Mouse (Mus musculus) liver, embryonic 12.5 days (tissue): Measurements from ENCODE around the gene Prkg1. TPM values are rescaled to one million over a fixed set of nuclear protein-coding genes. Genes with fewer than 3 reads are reported as not detected.

Experiments
- ATAC-seq: fragments of 200-750 bp; cut with Nextera tagmentation; 2 replicates; pipeline ENCODE4 v1.8.0; 2017; ENCODE audit warnings: moderate number of reproducible peaks, mild to moderate bottlenecking, moderate library complexity
- H3K27ac ChIP-seq: fragments of 300-500 bp; sonication (generic); 2 replicates; pipeline ENCODE4 v1.5.1; 2016; ENCODE audit warnings: mild to moderate bottlenecking
- H3K27me3 ChIP-seq: fragments of 300-500 bp; sonication (generic); replicated peaks from 2 replicates; pipeline ENCODE4 v1.6.1; 2016; ENCODE audit warnings: mild to moderate bottlenecking, moderate library complexity
- H3K36me3 ChIP-seq: fragments of 300-500 bp; sonication (generic); 2 replicates; pipeline ENCODE4 v1.6.1; 2016; ENCODE audit warnings: mild to moderate bottlenecking, moderate library complexity
- H3K4me1 ChIP-seq: fragments of 300-500 bp; sonication (generic); 2 replicates; pipeline ENCODE4 v1.6.1; 2016
- H3K4me2 ChIP-seq: fragments of 300-500 bp; sonication (generic); 2 replicates; pipeline ENCODE4 v1.6.1; 2016; ENCODE audit warnings: mild to moderate bottlenecking, moderate library complexity
- H3K4me3 ChIP-seq: fragments of 300-500 bp; sonication (generic); 2 replicates; pipeline ENCODE4 v1.5.1; 2016; ENCODE audit warnings: mild to moderate bottlenecking, moderate library complexity
- H3K9ac ChIP-seq: fragments of 300-500 bp; sonication (generic); 2 replicates; pipeline ENCODE4 v1.6.1; 2016; ENCODE audit warnings: mild to moderate bottlenecking, moderate library complexity
- H3K9me3 ChIP-seq: fragments of 300-500 bp; sonication (generic); replicated peaks from 2 replicates; pipeline ENCODE4 v1.6.1; 2016; ENCODE audit warnings: mild to moderate bottlenecking, moderate library complexity
- WGBS: fragments of 180-500 bp; shearing (Covaris S2); methylation state at CpG from one replicate; pipeline ENCODE4 v1.1.7; 2016; ENCODE audit not compliant: insufficient replicate concordance; 5-methylcytosine and 5-hydroxymethylcytosine counted together
- polyA plus RNA-seq: library from polyadenylated mRNA; unstranded; fragments of >200 nt; fragmentation: Nextera tagmentation; extraction: Ambion mirVana; gene quantifications from 2 replicates; pipeline ENCODE4 v1.2.1, GENCODE M21; 2016

The Prkg1 gene
- polyA plus RNA-seq, 1 experiment from 2014 or later: 1.4 TPM

GRCm38 (mm10) chr19:31714418-31714817 is 50.4 kb downstream of the Prkg1 start:
- H3K27ac ChIP-seq: no peak overlapping the region
- ATAC-seq: no peak
- no peaks in the 10 kb centered on the region for H3K36me3 ChIP-seq
- no peak overlapping the region for H3K4me2 ChIP-seq
- H3K9ac ChIP-seq: no peak overlapping the region
- no peaks in the 10 kb centered on the region for H3K4me1 ChIP-seq
- no peaks in the 10 kb centered on the region for H3K27me3 ChIP-seq
- no peaks in the 10 kb centered on the region for H3K9me3 ChIP-seq
- H3K4me3 ChIP-seq: no peak overlapping the region
- WGBS: 65% methylated on average over 4 of the region's 4 CpGs

- Histone ChIP-seq H3K4me2 (no peak overlapping the region), H3K4me3 (no peak overlapping the region), H3K9ac (no peak overlapping the region), H3K36me3 (no peaks in the 10 kb centered on the region), H3K9me3 (no peaks in the 10 kb centered on the region), H3K4me1 (no peaks in the 10 kb centered on the region), H3K27me3 (no peaks in the 10 kb centered on the region), H3K27ac (no peak overlapping the region)
- WGBS: 59% methylated on average over 4 of the region's 4 CpGs
- no peak for ATAC-seq
Measured at GRCm38 (mm10) chr19:31713321-31713720, 51.5 kb downstream of the Prkg1 start.

GRCm38 (mm10) chr19:31710336-31710735 is 54.5 kb downstream of the Prkg1 start:
- no peak overlapping the region for H3K27ac ChIP-seq
- WGBS: 68% methylated on average over 4 of the region's 4 CpGs

GRCm38 (mm10) chr19:31703991-31704390 is 60.8 kb downstream of the Prkg1 start:
- H3K27me3 ChIP-seq: no peaks in the 10 kb centered on the region
- no peaks in the 10 kb centered on the region for H3K4me1 ChIP-seq
- no peak overlapping the region for H3K27ac ChIP-seq
- ATAC-seq: no peak
- no peak overlapping the region for H3K4me3 ChIP-seq
- H3K9me3 ChIP-seq: no peaks in the 10 kb centered on the region
- H3K9ac ChIP-seq: no peak overlapping the region
- no peak overlapping the region for H3K4me2 ChIP-seq
- H3K36me3 ChIP-seq: no peaks in the 10 kb centered on the region

More at GRCm38 (mm10) chr19:31710336-31710735, 54.5 kb downstream of the Prkg1 start:
- Histone ChIP-seq H3K9me3 (no peaks in the 10 kb centered on the region), H3K27me3 (no peaks in the 10 kb centered on the region), H3K9ac (no peak overlapping the region), H3K4me1 (no peaks in the 10 kb centered on the region), H3K36me3 (no peaks in the 10 kb centered on the region), H3K4me2 (no peak overlapping the region), H3K4me3 (no peak overlapping the region)
- ATAC-seq: no peak

- Histone ChIP-seq H3K4me3 (no peak overlapping the region), H3K9ac (no peak overlapping the region), H3K4me2 (no peak overlapping the region), H3K9me3 (no peaks in the 10 kb centered on the region), H3K36me3 (no peaks in the 10 kb centered on the region), H3K27me3 (no peaks in the 10 kb centered on the region), H3K4me1 (no peaks in the 10 kb centered on the region), H3K27ac (no peak overlapping the region)
- WGBS: 65% methylated on average over 6 of the region's 6 CpGs
- ATAC-seq: no peak
Measured at GRCm38 (mm10) chr19:31698916-31699315, 65.9 kb downstream of the Prkg1 start.

- Histone ChIP-seq H3K36me3 (no peaks in the 10 kb centered on the region), H3K27ac (no peak overlapping the region), H3K9me3 (no peaks in the 10 kb centered on the region), H3K4me2 (no peak overlapping the region), H3K4me3 (no peak overlapping the region), H3K27me3 (no peaks in the 10 kb centered on the region), H3K9ac (no peak overlapping the region), H3K4me1 (no peaks in the 10 kb centered on the region)
- 24% methylated on average over 1 of the region's 1 CpGs for WGBS
- ATAC-seq: no peak
Measured at GRCm38 (mm10) chr19:31680821-31681220, 84.0 kb downstream of the Prkg1 start.

GRCm38 (mm10) chr19:31678324-31678723 is 86.5 kb downstream of the Prkg1 start:
- Histone ChIP-seq H3K27me3 (no peaks in the 10 kb centered on the region), H3K4me2 (no peak overlapping the region), H3K9me3 (no peaks in the 10 kb centered on the region), H3K4me3 (no peak overlapping the region), H3K4me1 (no peaks in the 10 kb centered on the region), H3K27ac (no peak overlapping the region), H3K36me3 (no peaks in the 10 kb centered on the region), H3K9ac (no peak overlapping the region)
- WGBS: 32% methylated on average over 5 of the region's 5 CpGs
- ATAC-seq: no peak

GRCm38 (mm10) chr19:31671726-31672125 is 93.1 kb downstream of the Prkg1 start:
- Histone ChIP-seq H3K36me3 (no peaks in the 10 kb centered on the region), H3K4me3 (no peak overlapping the region), H3K9me3 (no peaks in the 10 kb centered on the region), H3K4me2 (no peak overlapping the region), H3K27ac (no peak overlapping the region), H3K9ac (no peak overlapping the region), H3K27me3 (no peaks in the 10 kb centered on the region), H3K4me1 (no peaks in the 10 kb centered on the region)
- no peak for ATAC-seq
- 50% methylated on average over 5 of the region's 5 CpGs for WGBS

GRCm38 (mm10) chr19:31665007-31665406 is 99.8 kb downstream of the Prkg1 start:
- Histone ChIP-seq H3K36me3 (no peaks in the 10 kb centered on the region), H3K4me2 (peak overlapping the region; percentile 75), H3K9me3 (no peaks in the 10 kb centered on the region), H3K4me1 (0 out of 2 replicates have a peak, but pooled peaks cover 6% of the 10 kb centered on the region), H3K27ac (no peak overlapping the region), H3K27me3 (peaks cover 28% of the 10 kb centered on the region), H3K4me3 (peak overlapping the region; percentile 55), H3K9ac (no peak overlapping the region)
- no peak for ATAC-seq
- 11% methylated on average over 8 of the region's 8 CpGs for WGBS

- Histone ChIP-seq H3K27me3 (peaks cover 31% of the 10 kb centered on the region), H3K36me3 (no peaks in the 10 kb centered on the region), H3K9ac (no peak overlapping the region; the same call in 1 of the 2 replicates), H3K27ac (no peak overlapping the region), H3K4me3 (peak overlapping the region; percentile 55), H3K4me1 (0 out of 2 replicates have a peak, but pooled peaks cover 6% of the 10 kb centered on the region), H3K4me2 (peak overlapping the region; percentile 75), H3K9me3 (no peaks in the 10 kb centered on the region)
- WGBS: under 1% methylated on average over 52 of the region's 52 CpGs
- peak; percentile 69 for ATAC-seq
Measured at GRCm38 (mm10) chr19:31664159-31664991, 100.5 kb downstream of the Prkg1 start.

- peak overlapping the region; percentile 75 for H3K4me2 ChIP-seq
- no peaks in the 10 kb centered on the region for H3K9me3 ChIP-seq
- H3K27ac ChIP-seq: no peak overlapping the region
- no peak overlapping the region; the same call in 1 of the 2 replicates for H3K9ac ChIP-seq
- no peaks in the 10 kb centered on the region for H3K36me3 ChIP-seq
- H3K27me3 ChIP-seq: peaks cover 31% of the 10 kb centered on the region
- ATAC-seq: no peak
- 0 out of 2 replicates have a peak, but pooled peaks cover 6% of the 10 kb centered on the region for H3K4me1 ChIP-seq
- 15% methylated on average over 39 of the region's 39 CpGs for WGBS
- peak overlapping the region; percentile 55 for H3K4me3 ChIP-seq
Measured at GRCm38 (mm10) chr19:31663437-31664158, 101.2 kb downstream of the Prkg1 start.

GRCm38 (mm10) chr19:31662802-31663201 is 102.0 kb downstream of the Prkg1 start:
- no peaks in the 10 kb centered on the region for H3K9me3 ChIP-seq
- H3K36me3 ChIP-seq: no peaks in the 10 kb centered on the region
- WGBS: 53% methylated on average over 2 of the region's 2 CpGs
- no peak overlapping the region for H3K27ac ChIP-seq
- H3K4me2 ChIP-seq: no peak overlapping the region
- H3K4me3 ChIP-seq: no peak overlapping the region
- H3K27me3 ChIP-seq: peaks cover 31% of the 10 kb centered on the region
- ATAC-seq: no peak
- 0 out of 2 replicates have a peak, but pooled peaks cover 6% of the 10 kb centered on the region for H3K4me1 ChIP-seq
- no peak overlapping the region for H3K9ac ChIP-seq
